Mouse (Mus musculus) right cerebral cortex, postnatal 25 days (tissue): Measurements from ENCODE around the gene C730034F03Rik.
A peak's percentile ranks its signal among the peaks of the same experiment; 100 is the strongest.

Experiments used
- DNase-seq: peaks from one replicate; pipeline ENCODE4 v3.0.0; 2022

The C730034F03Rik gene

DNA sequence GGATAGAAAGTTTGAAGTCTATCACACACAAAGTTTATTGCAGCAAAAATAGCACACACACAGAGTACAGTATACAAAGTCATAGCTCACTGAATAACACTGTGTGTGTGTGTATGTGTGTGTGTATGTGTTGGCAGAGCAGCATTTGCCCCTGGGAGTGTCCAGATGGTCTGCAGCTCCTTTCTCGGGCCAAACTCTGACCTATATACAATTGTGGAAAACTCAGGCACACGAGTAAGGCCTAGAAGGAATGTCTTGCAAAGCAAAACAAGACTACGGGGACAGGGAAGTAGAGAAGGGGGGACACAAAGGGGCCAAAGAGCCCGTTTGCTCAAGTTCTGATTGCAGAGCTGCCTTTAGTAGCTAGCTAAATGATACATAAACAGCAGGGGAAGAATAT, 3.6 kb downstream of the C730034F03Rik start:
- DNase-seq, result no peak

DNA sequence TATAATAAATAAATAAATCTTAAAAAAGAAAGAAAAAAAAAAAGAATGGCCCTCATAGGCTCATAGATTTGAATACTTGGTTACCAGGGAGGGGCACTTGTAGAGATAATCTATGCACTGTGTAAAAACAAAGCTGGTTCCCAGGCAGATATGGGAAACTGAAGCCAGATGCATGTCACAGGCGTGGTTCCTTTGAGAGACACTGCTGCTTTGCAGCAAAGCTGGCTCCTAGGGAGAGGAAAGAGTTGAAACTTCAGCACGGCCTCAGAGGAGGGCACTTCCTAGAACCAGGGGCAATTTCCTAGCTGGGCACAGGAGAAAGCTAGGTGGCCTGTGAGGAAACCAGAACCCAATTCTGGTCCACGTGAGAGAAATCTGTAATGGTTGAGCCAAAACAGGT, 4.7 kb downstream of the C730034F03Rik start:
- no peak for DNase-seq

DNA sequence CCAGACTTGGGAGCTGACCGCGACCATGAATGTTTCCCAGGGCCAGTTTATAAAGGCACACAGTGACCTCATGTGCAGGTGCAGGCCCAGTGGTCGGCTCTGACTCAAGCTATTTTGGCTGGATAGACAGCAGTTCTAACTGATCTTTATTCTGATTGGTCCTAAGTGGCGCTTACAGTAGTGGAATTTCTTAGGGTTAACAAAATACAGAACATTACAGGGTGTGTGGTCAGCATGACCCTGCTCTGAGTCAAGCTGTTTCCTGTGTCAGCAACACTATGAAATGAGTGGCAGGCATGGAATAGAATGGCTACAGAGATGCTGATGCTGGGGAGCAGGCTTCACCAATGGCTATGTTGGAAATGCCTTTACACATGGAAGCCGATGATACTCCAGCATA, 6.5 kb downstream of the C730034F03Rik start:
- DNase-seq, result no peak

DNA sequence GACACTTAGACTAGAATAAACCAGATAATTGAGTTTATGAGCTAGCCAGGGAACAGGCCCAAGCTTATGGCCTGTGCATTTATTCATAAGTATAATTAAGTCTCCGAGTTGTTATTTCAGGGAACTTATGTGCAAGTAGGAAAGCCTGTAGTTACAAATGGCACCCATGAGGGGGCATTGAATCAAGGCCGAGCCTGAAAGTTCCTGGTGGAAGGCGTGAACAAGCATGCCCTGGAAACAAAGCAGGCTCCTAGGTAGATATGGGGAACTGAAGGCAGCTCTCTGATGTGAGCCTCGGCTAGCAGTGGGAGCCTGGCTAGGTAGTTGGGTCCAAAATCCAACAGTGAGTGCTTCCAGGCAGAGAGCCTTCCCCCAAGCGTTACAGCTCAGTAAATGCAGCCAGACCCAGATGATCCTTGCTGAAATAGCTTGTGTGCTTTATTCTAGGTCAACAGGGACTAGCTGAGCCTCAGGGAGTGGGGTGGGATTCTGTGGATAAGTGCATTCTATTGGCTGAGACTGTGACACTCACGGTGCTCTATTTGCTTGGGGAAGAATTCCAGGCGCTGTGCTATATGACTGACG, 13.2 kb downstream of the C730034F03Rik start:
- no peak for DNase-seq

DNA sequence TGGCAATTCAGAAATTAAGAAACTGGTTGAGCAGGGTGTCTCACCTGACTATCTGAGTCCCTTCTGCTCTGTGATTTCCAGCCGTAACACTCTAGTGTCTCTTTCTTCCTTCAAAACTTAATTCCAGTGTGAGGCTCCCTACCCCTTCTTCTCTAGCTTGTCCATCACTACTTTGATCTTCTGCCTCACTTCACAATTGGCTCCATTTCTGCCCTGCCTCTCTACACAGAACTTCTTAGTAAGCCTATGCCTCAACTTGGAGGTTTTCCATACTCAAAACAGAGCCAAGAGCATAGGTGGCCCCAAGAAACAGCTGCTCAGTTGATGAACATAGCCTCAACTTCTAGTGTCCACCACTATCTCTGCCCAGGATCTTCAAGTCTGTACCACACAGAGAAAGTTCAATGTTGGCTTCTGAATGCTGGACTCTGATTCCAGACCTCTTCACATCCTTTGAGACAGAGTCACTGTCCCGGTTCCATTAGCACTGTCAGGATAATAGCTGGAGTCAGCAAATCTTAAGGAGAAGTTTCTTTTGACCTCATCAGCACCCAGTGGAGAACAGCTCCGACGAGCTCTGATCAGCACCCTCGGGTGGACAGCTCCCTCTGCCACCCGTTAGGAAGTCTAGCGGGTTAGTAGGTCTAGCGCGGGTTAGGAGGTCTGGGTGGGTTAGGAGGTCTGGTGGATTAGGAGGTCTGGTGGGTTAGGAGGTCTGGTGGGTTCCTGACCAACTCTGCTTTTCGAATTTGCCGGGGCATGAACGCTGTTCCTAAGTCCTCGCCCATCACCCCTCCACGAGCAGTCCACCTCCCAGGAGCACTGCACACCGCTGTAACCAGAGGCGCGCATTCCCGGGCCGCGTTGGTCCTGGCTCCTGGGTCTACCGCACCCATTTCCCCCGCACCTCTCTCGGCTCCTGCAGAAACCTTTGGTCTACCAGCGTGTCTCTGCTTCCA, 23.8 kb downstream of the C730034F03Rik start:
- DNase-seq, result no peak

DNA sequence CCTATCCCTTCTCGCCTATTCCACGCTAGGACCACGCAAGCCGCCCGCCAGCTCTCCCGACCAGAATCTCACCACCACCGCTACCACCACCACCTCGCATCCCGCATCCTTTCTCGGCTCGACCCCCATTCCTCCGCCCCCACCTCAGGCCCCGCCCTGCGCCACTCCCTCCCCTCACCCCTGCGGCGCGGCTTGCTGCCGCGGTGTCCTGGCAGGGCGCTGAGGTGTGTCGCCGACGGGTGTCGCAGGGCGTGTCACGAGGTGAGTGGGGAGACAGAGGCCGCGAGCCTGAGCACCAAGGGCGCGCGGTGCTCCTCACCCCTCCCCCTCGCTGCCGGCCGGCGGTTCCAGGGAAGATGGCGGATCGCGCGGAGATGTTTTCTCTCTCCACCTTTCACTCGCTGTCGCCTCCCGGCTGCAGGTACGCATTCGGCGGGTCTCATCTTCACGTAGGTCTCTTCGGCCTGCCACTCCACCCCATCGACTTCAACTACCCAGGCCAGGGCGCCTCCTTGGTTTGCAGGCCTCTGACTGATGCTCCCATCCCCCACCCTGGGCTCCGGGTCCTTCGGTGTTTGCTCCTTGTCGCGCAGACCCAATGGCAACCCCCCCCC, 24.6 kb downstream of the C730034F03Rik start, which contains the start of gene Mapk8ip2:
Mapk8ip2 (plus strand) TSS at position 49 of the 614 bp plus-strand sequence.
- DNase-seq, result peak; percentile 66

DNA sequence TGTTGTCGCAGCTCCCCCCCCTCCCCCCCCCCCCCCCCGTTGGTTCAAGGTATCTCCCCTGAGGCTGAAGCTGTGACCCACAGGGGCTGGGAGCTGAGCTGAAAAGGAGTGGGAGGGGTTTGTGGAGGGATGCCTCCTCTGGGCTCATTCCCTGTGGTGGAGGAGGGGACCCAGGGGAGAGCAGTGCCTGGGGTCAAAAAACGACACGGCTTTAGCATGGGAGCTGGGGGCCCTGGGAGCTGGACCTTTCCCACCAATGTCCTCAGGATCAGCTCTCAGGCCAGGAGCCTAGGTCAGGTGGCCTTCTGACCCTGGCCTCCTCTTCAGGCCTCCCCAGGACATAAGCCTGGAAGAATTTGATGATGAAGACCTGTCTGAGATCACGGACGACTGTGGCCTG, 25.5 kb downstream of the C730034F03Rik start:
- DNase-seq, result no peak

DNA sequence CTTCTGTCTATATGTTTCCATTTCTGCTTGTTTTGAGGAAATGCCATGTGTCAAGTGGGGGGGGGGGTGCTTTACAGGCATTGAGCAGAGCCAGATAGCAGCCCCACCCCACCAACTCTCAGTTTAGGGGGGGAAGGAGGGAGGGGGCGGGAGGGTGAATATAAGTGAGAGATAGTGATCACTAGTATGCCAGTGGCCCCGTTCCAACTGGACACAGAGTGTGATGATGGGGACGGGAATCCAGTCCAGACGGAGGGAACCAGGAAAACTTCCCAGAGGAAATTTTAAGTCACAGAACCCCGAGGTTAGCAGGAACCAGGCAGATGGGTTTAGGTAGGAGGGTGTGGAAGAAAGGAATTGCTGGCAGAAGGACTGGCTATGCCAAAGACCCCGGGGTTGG, 26.3 kb downstream of the C730034F03Rik start:
- DNase-seq, result peak; percentile 12

DNA sequence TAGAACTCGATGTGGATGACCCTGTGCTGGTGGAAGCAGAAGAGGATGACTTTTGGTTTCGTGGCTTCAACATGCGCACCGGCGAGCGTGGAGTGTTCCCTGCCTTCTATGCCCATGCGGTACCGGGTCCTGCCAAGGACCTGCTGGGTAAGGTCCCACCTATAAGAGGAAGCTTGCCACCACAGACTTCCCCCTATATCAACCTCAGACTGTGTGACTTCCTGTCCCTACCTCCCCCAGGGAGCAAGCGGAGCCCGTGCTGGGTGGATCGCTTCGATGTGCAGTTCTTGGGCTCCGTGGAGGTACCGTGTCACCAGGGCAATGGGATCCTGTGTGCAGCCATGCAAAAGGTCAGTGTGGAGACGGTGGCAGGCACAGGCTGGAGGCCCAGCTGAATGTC, 29.6 kb downstream of the C730034F03Rik start:
- no peak for DNase-seq

DNA sequence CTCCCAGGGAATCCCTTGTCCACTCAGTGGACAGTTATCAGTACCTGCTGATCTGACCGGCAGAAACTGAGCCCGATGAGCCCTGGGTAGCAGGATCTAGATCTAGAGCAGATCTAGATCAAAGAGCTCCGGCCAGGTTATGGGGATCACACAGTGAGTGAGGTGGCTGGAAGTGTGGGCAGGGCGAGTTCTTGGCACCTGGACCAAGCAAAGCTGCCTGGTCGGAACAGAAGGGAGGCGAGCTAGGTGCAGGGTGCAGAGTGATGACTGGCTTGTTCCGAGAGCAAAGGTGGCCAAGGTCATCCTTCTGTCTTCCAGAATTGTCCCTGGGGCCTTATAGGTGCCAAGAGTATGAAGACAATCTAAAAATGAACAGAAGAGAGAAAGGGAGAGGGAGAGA, 30.4 kb downstream of the C730034F03Rik start:
- DNase-seq, result no peak

DNA sequence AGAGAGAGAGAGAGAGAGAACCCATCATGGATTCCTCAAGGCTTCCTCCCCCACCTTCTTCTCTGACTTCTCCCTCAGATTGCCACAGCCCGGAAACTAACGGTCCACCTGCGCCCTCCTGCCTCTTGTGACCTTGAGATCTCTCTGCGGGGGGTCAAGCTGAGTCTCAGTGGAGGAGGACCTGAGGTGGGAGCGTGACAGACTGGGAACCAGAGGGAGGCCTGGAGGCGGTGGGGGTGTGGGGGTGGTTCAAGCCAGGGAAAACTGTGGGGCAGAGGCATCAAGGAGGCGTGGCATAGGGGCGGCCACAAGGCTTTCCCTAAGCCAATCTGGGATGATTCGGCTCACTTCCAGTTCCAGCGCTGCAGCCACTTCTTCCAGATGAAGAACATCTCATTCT, 30.9 kb downstream of the C730034F03Rik start:
- no peak for DNase-seq

DNA sequence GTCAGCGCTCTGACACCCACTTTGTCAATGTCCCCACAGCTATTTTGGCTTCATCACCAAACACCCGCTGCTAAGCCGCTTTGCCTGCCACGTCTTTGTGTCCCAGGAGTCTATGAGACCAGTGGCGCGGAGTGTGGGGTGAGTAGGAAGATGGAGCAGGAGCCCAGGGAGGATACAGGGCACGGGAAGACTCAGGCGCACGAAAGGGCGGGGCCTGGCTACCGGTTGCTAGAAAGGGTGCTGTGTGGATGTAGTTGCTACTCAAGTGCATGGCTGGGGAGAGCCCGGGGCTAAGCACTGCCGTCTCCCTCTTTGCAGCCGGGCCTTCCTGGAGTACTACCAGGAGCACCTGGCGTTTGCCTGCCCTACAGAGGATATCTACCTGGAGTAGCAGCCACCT, 31.9 kb downstream of the C730034F03Rik start:
- DNase-seq, result no peak

DNA sequence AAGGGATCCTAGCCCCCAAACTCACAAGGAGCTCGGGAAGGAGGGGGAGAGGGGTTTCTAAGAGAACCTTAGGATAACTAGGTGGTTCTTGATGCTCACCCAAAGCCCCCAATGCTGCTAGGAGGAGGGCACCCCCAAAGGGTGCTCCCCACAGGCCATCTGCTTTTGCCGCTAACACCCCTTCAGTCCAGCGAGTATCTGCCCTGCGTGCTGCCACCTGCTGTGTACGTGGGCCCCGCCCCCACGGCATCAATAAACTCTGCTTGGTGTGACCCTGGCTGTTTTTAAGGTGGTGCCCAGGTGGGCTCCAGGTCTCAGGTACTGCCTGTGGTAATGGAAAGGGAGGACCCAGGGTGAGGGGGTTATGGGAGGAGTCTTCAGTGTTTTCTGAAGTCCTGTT, 32.8 kb downstream of the C730034F03Rik start:
- no peak for DNase-seq

DNA sequence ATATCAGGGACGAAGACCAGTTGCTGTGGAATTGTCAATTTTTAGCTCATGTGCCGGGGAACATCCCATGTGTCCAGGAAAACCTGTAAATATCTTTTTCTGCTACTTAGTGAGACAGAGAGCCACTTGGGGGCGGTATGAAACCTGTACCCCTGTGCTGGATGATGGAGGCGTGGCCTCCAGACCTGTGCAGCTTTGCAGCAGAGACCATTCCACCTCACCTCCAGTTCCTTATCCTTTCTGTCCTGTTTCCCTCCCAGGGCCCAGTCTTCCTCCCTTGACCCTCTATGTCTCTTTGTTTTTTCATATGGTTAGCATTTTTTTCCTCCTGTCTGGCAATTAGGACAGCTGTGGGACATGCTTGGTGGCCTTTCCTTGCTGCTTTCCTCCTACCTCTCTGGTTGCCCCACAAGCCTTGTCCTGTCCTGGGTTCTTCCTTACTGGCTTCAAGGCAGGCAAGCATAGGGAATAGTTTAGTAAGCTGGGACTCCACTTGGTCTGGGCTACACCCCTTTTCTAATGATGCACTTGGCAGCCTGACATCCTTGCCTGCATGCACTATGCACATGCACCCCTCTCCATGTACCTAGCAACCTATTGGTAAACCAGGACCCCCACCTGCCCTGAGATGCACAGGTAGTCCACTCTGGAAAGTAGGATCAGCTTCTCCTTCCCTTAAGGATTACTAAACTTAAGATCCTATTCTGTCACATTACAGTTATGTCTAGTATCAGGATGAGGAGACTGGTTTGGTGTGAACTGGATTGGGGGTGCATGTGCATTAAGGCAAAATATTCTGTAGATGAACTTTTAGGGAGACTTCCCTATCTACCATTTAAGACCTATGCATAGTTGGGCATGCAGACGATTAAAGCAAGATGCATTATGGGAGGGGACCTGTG, 34.2 kb downstream of the C730034F03Rik start:
- DNase-seq, result no peak

DNA sequence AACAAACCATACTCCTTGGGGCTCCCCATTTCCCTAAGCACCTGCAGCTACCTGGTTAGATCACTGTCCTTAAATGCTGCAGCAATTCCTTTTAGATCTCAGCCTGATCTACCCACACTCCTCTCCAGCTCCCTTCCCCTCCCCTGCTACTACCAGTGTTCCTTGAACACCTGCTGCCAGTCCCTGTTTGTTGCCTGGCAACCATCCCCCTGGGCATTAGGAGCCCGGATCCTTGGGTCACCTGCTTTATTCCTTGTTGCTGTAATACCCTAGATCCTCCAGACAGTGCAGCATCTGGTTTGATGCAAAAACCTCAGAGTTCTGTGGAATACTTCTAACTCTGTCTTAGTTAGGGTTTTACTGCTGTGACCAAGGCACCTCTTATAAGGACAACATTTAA, 35.7 kb downstream of the C730034F03Rik start:
- no peak for DNase-seq

DNA sequence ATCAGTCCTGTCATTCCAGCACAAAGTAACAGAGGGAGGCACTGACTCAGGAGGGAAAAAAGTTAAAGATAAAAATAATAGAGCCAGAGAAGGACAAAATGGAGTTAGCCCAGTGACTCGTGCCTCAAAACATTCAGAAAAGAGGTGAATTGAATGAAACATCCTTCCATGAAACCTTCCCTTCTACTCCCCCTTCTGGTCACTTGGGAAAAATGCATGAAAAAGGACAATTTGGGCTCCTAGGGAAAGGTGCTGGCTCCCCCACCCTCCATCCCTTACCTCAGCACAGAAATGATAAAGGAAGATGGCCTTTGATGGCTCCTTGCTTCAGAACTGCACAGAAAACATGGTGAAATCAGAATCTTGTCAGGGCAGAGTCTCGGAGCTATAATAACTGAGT, 39.2 kb downstream of the C730034F03Rik start:
- no peak for DNase-seq

DNA sequence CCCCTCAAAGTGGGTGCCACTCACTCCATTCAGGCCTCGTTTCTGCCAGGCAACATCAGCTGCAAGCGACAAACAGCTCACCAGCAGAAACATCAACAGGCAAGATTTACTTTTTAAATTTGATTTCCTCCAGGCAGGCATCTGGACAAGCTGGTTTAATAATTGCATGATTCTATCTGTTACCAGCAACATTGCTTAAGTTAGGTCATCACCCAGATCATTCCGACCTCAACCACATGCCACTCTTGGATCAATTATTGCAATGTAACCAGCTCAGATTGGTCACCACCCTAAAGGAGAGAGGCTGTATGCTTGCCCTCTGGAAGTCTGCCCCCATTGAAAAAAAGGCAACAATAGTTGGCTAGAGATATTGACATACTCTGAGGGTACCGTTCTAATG, 42.1 kb downstream of the C730034F03Rik start:
- no peak for DNase-seq

DNA sequence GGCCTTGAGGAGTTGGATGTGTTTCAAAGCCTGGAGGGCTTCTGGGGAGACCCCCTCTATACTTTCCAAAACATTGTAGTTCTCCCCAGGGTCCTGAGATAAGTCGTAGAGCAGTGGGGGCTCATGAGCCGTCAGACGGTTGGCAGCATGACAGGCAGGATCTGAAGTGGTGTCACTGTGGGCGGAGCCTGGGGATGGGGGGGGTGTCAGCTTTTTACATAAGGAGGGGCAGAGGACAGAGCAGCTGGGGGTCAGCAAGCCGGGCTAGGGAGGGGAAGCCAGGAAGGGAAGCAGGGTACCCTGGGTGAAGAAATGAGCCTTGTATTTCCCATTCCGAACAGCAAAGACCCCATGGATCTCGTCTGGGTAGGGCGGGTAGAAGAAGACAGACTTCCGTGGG, 44.0 kb downstream of the C730034F03Rik start:
- DNase-seq, result no peak

DNA sequence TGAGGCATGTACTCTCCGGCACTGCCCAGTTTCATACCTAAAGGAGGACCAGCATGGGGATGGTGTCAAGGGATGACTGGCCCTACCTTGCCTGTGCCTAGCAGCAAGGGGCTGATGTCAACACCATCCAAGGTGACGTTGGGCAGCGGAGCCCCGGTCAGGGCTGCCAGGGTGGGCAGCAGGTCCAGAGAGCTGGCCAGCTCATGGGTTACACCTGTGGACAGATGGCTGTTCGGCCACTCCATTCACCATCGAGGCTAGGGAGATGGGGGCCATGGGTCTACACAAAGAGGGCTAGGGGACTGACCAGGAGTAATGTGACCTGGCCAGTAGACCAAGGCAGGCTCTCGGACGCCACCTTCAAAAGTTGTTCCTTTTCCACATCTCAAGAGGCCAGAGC, 44.5 kb downstream of the C730034F03Rik start:
- DNase-seq, result no peak

DNA sequence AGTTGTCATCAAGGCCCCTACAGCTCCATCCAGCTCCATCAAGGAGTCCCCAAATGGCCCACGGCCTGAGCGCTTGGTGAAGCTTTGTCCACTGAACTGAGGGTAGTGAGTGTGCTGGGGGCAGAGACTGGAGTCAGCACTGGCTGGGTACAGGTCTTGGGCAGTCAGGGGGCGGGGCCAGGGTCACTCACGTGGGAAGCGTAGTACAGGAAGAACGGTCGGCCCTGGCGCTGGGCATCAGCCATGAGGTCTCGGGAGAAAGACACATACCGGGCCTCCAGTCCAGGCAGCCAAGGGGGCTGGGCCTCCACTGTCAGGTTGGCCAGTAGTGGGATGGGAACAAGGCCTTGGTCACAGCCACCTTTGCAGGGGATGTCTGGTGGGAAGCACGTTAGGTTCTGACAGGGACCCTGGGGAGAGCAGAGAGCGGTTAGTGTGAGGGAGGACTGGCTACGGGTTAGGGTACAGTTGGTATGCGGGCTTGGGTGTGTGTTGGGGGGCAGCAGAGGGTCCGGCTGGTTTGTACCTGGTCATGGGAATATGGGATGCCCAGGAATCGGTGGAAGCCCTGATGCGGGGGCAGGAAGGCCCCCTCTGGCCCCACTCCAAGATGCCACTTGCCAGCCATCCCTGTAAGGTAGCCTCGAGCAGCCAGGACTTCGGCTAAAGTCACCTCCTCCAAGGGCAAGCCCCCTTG, 45.4 kb downstream of the C730034F03Rik start:
- no peak for DNase-seq

DNA sequence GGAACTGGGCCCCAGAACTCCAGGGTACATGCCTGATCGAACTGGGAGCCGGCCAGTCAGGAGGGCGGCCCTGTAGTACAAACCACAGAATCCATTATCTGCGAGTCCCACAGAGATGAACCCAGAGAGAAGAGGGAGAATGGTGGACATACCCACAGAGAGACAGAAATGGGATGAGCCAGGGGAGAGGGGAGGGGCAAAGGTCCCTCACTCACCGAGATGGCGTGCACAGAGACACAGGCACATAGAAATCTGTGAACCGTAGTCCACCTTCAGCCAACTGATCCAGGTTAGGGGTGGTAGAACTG, 45.9 kb downstream of the C730034F03Rik start:
- no peak for DNase-seq
